Mouse (Mus musculus) G1E (cell line): ENCODE measurements at regions not wholly inside any gene's neighbourhood (a gene's known extent, or its start where the extent isn't known, plus 50 kb on each side); places are given as distances from the start of the nearest gene placed in this dataset.

ENCODE experiments used
- CTCF ChIP-seq: IDR thresholded peaks from 2 replicates; pipeline ENCODE4 v1.5.1; 2012; ENCODE audit warnings: low read depth, low read length, inconsistent platforms, mixed read lengths
- GATA1 ChIP-seq: IDR thresholded peaks from 2 replicates; pipeline ENCODE4 v1.6.1; 2012; ENCODE audit warnings: borderline replicate concordance, low read length, inconsistent platforms, mixed read lengths
- TAL1 ChIP-seq: conservative IDR thresholded peaks from 2 replicates; pipeline ENCODE4 v1.6.1; 2012; ENCODE audit warnings: low read depth, low read length, inconsistent platforms, mixed read lengths

GRCm38 (mm10) chr13:5566896-5567295 lies 294.4 kb upstream of the Klf6 start:
- no peak for TF ChIP-seq CTCF
- no peak for TF ChIP-seq GATA1
- no peak for TF ChIP-seq TAL1
